Mouse (Mus musculus) heart, postnatal 0 days (tissue): ENCODE measurements around the gene Gm49510. TPM values are rescaled to one million over a fixed set of nuclear protein-coding genes. Genes with fewer than 3 reads are reported as not detected.
A peak's percentile ranks its signal among the peaks of the same experiment; 100 is the strongest.
"Not testable (repeated sequence)": the region's sequence is repeated elsewhere in the genome, so short reads cannot be mapped to it uniquely, and the experiment has no call there.

Experiments used
- ATAC-seq: fragments of 200-750 bp; cut with Nextera tagmentation; 2 replicates; pipeline ENCODE4 v1.8.0; 2017; ENCODE audit warnings: low read depth, moderate number of reproducible peaks, moderate library complexity; ENCODE audit not compliant: insufficient read depth
- DNase-seq: peaks from one replicate; pipeline ENCODE4 v3.0.0-alpha.2; 2016; ENCODE audit warnings: low spot score
- H3K27ac ChIP-seq: fragments of 300-500 bp; sonication (generic); 2 replicates; pipeline ENCODE4 v1.5.1; 2014; ENCODE audit warnings: low read depth, mild to moderate bottlenecking
- H3K27me3 ChIP-seq: fragments of 300-500 bp; sonication (generic); 2 replicates; pipeline ENCODE4 v1.6.1; 2014; ENCODE audit warnings: low read length, mixed read lengths; ENCODE audit not compliant: control insufficient read depth, insufficient read depth
- H3K36me3 ChIP-seq: fragments of 300-500 bp; sonication (generic); replicated peaks from 2 replicates; pipeline ENCODE4 v1.6.1; 2014; ENCODE audit warnings: low read length, mixed read lengths; ENCODE audit not compliant: control insufficient read depth, insufficient read depth
- H3K4me1 ChIP-seq: fragments of 300-500 bp; sonication (generic); 2 replicates; pipeline ENCODE4 v1.6.1; 2014; ENCODE audit warnings: antibody characterized with exemption; ENCODE audit not compliant: control insufficient read depth, insufficient read depth
- H3K4me2 ChIP-seq: fragments of 300-500 bp; sonication (generic); 2 replicates; pipeline ENCODE4 v1.6.1; 2014; ENCODE audit warnings: low read depth, mild to moderate bottlenecking, low read length, moderate library complexity
- H3K4me3 ChIP-seq: fragments of 300-500 bp; sonication (generic); 2 replicates; pipeline ENCODE4 v1.5.1; 2014; ENCODE audit warnings: low read depth, low read length
- H3K9ac ChIP-seq: fragments of 300-500 bp; sonication (generic); replicated peaks from 2 replicates; pipeline ENCODE4 v1.6.1; 2014; ENCODE audit warnings: low read depth, low read length, mixed read lengths
- H3K9me3 ChIP-seq: fragments of 300-500 bp; sonication (generic); replicated peaks from 2 replicates; pipeline ENCODE4 v1.6.1; 2016; ENCODE audit warnings: low read length; ENCODE audit not compliant: control insufficient read depth
- CTCF ChIP-seq: IDR thresholded peaks from 2 replicates; pipeline ENCODE4 v1.5.1; 2016; ENCODE audit warnings: antibody characterized with exemption, control low read depth, low read depth
- EP300 ChIP-seq: IDR thresholded peaks from 2 replicates; pipeline ENCODE4 v1.6.1; 2016; ENCODE audit warnings: antibody characterized with exemption, low read depth
- WGBS: fragments of 180-500 bp; shearing (Covaris S2); extraction: QIAGEN DNeasy Blood & Tissue Kit; methylation state at CpG from one replicate; pipeline ENCODE4 v1.1.7; 2014; 5-methylcytosine and 5-hydroxymethylcytosine counted together
- polyA plus RNA-seq: library from polyadenylated mRNA; unstranded; fragments of >200 nt; fragmentation: Nextera tagmentation; extraction: Ambion mirVana; gene quantifications from 2 replicates; pipeline ENCODE4 v1.2.1, GENCODE M21; 2015
- total RNA-seq: library from RNA; depleted of rRNA; stranded (reverse); fragments of >200 nt; gene quantifications from 2 replicates; pipeline ENCODE4 v1.2.3, GENCODE M21; 2014; ENCODE audit warnings: low replicate concordance

Gm49510 gene
- total and polyA plus RNA-seq, 2 experiments from 2014 or later, result 0.18 TPM; not detected in 1

- H3K9ac ChIP-seq, result no peak overlapping the region
- H3K4me1 ChIP-seq, result peaks cover 6% of the 10 kb centered on the region; the same call in 1 of the 2 replicates
- no peaks in the 10 kb centered on the region for H3K9me3 ChIP-seq
- no peak for ATAC-seq
- no peak for TF ChIP-seq CTCF
- TF ChIP-seq EP300, result no peak
- no peak for DNase-seq
- H3K4me3 ChIP-seq, result no peak overlapping the region
- H3K4me2 ChIP-seq, result no peak overlapping the region
- H3K36me3 ChIP-seq, result 0 out of 2 replicates have a peak, but pooled peaks cover under 1% of the 10 kb centered on the region
- no peaks in the 10 kb centered on the region for H3K27me3 ChIP-seq
- WGBS, result 73% methylated on average over 8 of the region's 8 CpGs
- no peak overlapping the region for H3K27ac ChIP-seq
Measured at GRCm38 (mm10) chr15:78874989-78875388, 24.5 kb upstream of the Gm49510 start.

GRCm38 (mm10) chr15:78875537-78875936 lies 23.9 kb upstream of the Gm49510 start:
- WGBS, result 83% methylated on average over 5 of the region's 5 CpGs
- peak overlapping the region; percentile 76; the same call in 1 of the 2 replicates for H3K4me2 ChIP-seq
- no peak for TF ChIP-seq EP300
- no peak overlapping the region for H3K4me3 ChIP-seq
- no peak for ATAC-seq
- H3K4me1 ChIP-seq, result peaks cover 6% of the 10 kb centered on the region; the same call in 1 of the 2 replicates
- H3K27me3 ChIP-seq, result no peaks in the 10 kb centered on the region
- peak overlapping the region; percentile 99; the same call in 1 of the 2 replicates for H3K27ac ChIP-seq
- H3K9me3 ChIP-seq, result no peaks in the 10 kb centered on the region
- no peak for DNase-seq
- H3K9ac ChIP-seq, result no peak overlapping the region
- 0 out of 2 replicates have a peak, but pooled peaks cover 6% of the 10 kb centered on the region for H3K36me3 ChIP-seq

GRCm38 (mm10) chr15:78876258-78876696 lies 23.2 kb upstream of the Gm49510 start:
- WGBS, result under 1% methylated on average over 17 of the region's 17 CpGs
- H3K4me1 ChIP-seq, result peaks cover 6% of the 10 kb centered on the region; the same call in 1 of the 2 replicates
- DNase-seq (peak; percentile 89), ATAC-seq (peak; percentile 32)
- peak overlapping the region; percentile 97 for H3K4me3 ChIP-seq
- peak overlapping the region; percentile 76 for H3K4me2 ChIP-seq
- peaks cover 13% of the 10 kb centered on the region for H3K36me3 ChIP-seq
- peak overlapping the region; percentile 99 for H3K27ac ChIP-seq
- H3K9me3 ChIP-seq, result no peaks in the 10 kb centered on the region
- peak overlapping the region; percentile 97 for H3K9ac ChIP-seq
- no peaks in the 10 kb centered on the region for H3K27me3 ChIP-seq
- TF ChIP-seq CTCF (peak; percentile 58), EP300 (no peak)

- Histone ChIP-seq H3K27me3 (no peaks in the 10 kb centered on the region), H3K9ac (peak within 1 kb of the TSS; percentile 97), H3K36me3 (peaks cover 22% of the 10 kb centered on the region), H3K27ac (peak within 1 kb of the TSS; percentile 99), H3K9me3 (no peaks in the 10 kb centered on the region), H3K4me1 (peaks cover 6% of the 10 kb centered on the region; the same call in 1 of the 2 replicates), H3K4me2 (peak within 1 kb of the TSS; percentile 76), H3K4me3 (peak within 1 kb of the TSS; percentile 97)
- ATAC-seq (peak; percentile 90), DNase-seq (peak; percentile 91)
- under 1% methylated on average over 58 of the region's 95 CpGs for WGBS
- TF ChIP-seq CTCF (no peak), EP300 (peak; percentile 37; the same call in 1 of the 2 replicates)
Measured at GRCm38 (mm10) chr15:78876991-78877809, 22.3 kb upstream of the Gm49510 start, which contains the start of gene Gga1. Gene Gga1 (plus strand): TSS chr15:78877190.

- H3K27me3 ChIP-seq, result no peaks in the 10 kb centered on the region
- peak overlapping the region; percentile 97 for H3K4me3 ChIP-seq
- peaks cover 29% of the 10 kb centered on the region for H3K36me3 ChIP-seq
- DNase-seq (peak; percentile 38), ATAC-seq (no peak; the same call in 1 of the 2 replicates)
- under 1% methylated on average over 17 of the region's 17 CpGs for WGBS
- peaks cover 6% of the 10 kb centered on the region; the same call in 1 of the 2 replicates for H3K4me1 ChIP-seq
- peak overlapping the region; percentile 99 for H3K27ac ChIP-seq
- H3K9ac ChIP-seq, result peak overlapping the region; percentile 97
- TF ChIP-seq EP300, result no peak
- no peak for TF ChIP-seq CTCF
- peak overlapping the region; percentile 76 for H3K4me2 ChIP-seq
- H3K9me3 ChIP-seq, result no peaks in the 10 kb centered on the region
Measured at GRCm38 (mm10) chr15:78877810-78878390, 21.6 kb upstream of the Gm49510 start.

- not testable (repeated sequence) for H3K27me3 ChIP-seq, ATAC-seq, H3K27ac ChIP-seq, H3K4me3 ChIP-seq, H3K4me1 ChIP-seq, H3K4me2 ChIP-seq, H3K9ac ChIP-seq, H3K9me3 ChIP-seq, DNase-seq
- peaks cover 39% of the 10 kb centered on the region for H3K36me3 ChIP-seq
- 46% methylated on average over 7 of the region's 7 CpGs for WGBS
Measured at GRCm38 (mm10) chr15:78878792-78879516, 20.5 kb upstream of the Gm49510 start.
